Mouse (Mus musculus): Measurements from ENCODE around the gene Fbxl18. TPM values are rescaled to one million over a fixed set of nuclear protein-coding genes. Genes with fewer than 3 reads are reported as not detected.

Fbxl18 gene
- polyA plus RNA-seq, 1 experiment from 2014 or later: 25.6 TPM

DNA sequence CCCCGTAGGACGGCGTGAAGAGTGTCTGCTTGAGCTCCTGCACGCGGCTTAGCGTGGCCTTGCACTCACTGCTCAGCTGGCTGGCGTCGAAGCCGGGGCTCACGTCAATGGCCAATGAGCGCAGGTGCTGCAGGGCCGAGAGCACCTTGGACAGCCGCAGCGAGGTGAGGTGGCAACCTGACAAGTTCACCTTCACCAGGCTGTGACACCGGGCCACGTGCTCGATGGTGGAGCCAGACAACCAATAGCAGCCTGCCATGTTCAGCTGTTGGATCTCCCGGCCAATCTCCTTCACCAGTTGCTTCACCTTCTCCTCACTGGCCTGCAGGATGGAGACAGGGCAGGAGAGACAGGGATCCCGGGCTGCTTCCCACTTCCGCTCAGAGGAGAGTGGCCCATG is 8.5 kb downstream of the Fbxl18 start:
- H3K36me3 ChIP-seq (replicated peaks): peaks cover 66% of the 10 kb centered on the region
- H3K4me1 ChIP-seq: peaks cover 5% of the 10 kb centered on the region
- no peak overlapping the region for H3K4me3 ChIP-seq
- H3K27ac ChIP-seq (replicated peaks): no peak overlapping the region
- no peak for DNase-seq (ENCODE audit: low spot score)
- WGBS: 93% methylated on average over 20 of the region's 20 CpGs
- H3K9me3 ChIP-seq: no peaks in the 10 kb centered on the region
- H3K27me3 ChIP-seq (replicated peaks; ENCODE audit: low read depth, poor library complexity, severe bottlenecking): no peaks in the 10 kb centered on the region

DNA sequence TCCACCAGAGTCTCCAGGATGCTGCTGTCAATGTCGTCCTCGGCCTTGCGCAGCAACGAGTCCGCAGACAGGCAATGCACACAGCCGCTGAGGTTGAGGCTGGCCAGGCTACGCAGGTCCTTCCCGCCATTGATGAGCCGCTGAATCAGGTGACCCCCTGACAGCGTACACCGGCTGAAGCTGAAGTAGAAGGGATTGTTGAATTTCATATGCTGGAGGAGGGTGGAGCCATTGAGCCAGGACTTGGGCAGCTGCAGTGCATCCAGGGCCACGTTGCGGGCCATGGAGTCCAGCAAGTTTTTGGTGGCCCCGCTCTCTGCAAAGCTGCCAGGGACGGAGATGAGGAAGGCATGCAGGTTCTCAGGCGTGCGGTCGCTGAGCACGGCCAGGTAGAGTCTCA is 9.0 kb downstream of the Fbxl18 start:
- Histone ChIP-seq H3K4me1 (peaks cover 10% of the 10 kb centered on the region), H3K9me3 (no peaks in the 10 kb centered on the region), H3K4me3 (no peak overlapping the region), H3K36me3 (replicated peaks) (peaks cover 72% of the 10 kb centered on the region), H3K27ac (replicated peaks) (no peak overlapping the region), H3K27me3 (replicated peaks; ENCODE audit: low read depth, poor library complexity, severe bottlenecking) (no peaks in the 10 kb centered on the region)
- WGBS: 94% methylated on average over 19 of the region's 19 CpGs
- DNase-seq (ENCODE audit: low spot score): no peak

DNA sequence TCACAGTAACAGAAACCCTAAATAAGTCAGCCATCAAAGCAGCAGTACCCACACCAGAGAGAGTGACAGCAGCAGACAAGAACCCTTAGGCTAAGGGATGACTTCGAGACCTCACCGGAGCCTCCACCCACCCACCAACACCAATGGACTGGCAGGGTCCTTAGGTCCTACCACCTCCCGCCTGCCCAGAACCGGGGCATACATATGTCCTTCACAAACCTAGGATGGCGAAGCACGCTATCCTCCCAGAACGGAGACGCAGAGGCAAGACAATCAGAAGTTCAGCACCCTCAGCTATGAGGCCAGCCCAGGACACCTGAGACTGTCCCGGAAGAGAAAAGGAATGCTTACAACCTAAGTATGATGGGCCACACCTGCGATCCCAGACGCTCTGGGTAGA is 12.8 kb downstream of the Fbxl18 start:
- no peaks in the 10 kb centered on the region for H3K9me3 ChIP-seq
- H3K36me3 ChIP-seq (replicated peaks): peaks cover 90% of the 10 kb centered on the region
- 94% methylated on average over 11 of the region's 11 CpGs for WGBS
- H3K4me3 ChIP-seq: no peak overlapping the region
- H3K4me1 ChIP-seq: peaks cover 25% of the 10 kb centered on the region
- no peak overlapping the region for H3K27ac ChIP-seq (replicated peaks)
- no peaks in the 10 kb centered on the region for H3K27me3 ChIP-seq (replicated peaks; ENCODE audit: low read depth, poor library complexity, severe bottlenecking)
- DNase-seq (ENCODE audit: low spot score): no peak

DNA sequence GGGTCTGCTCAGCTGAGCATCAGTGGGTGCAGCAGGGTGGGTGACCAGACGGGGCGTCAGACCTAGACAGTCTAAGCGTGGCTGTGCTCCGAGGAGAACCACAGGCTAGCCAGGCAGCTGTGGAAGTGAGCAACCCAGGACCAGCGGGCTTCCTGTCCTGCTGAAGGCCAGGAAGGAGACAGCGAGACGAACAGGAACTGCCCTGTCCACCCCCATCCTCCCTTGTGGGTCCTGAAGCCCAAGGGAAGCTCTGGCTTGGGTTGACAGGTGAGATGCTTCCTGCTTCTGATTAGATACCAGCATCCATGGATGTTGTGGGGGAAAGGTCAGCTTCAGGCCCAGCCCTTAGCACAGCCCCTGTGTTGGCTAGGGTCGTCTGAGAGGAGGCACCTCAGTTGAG is 13.3 kb downstream of the Fbxl18 start:
- H3K36me3 ChIP-seq (replicated peaks): peaks cover 92% of the 10 kb centered on the region
- H3K9me3 ChIP-seq: no peaks in the 10 kb centered on the region
- H3K27me3 ChIP-seq (replicated peaks; ENCODE audit: low read depth, poor library complexity, severe bottlenecking): no peaks in the 10 kb centered on the region
- H3K4me1 ChIP-seq: peaks cover 27% of the 10 kb centered on the region
- H3K27ac ChIP-seq (replicated peaks): peak overlapping the region; percentile 62
- 83% methylated on average over 8 of the region's 8 CpGs for WGBS
- H3K4me3 ChIP-seq: no peak overlapping the region
- no peak for DNase-seq (ENCODE audit: low spot score)

DNA sequence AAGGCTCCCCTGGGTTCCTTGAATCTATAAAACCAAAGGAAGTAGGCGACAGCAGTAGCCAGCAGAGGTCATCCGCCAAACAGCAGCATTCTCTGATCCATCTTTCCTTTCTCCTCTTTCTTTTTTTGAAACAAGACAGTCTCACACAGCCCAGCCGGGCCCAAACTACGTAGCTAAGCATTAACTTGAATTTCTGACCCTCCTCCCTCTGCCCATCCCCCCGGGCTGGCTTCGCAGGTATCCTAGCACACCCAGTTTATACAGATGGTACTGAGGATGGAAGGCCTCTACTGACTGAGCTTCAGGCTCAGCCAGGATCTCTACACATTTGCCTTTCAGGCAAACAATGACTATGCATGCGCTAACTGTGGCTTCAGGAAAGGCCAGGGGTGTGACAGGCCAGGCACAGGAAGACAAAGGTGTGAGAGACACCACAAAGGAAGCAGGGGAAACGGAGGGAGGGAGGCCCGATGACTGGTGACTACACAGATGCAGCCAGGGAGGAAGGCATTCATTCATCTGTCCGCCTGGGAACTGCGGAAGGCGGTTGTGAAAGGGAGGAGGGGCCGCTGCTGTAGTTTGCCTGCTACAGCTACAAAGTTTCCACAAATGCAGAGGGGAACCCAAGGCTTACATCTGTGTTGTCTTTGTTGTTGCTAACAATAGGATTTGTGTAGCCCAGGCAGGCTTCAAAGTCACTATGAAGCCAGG is 14.3 kb downstream of the Fbxl18 start:
- Histone ChIP-seq H3K36me3 (replicated peaks) (peaks cover 92% of the 10 kb centered on the region), H3K9me3 (no peaks in the 10 kb centered on the region), H3K27me3 (replicated peaks; ENCODE audit: low read depth, poor library complexity, severe bottlenecking) (no peaks in the 10 kb centered on the region), H3K4me1 (peaks cover 27% of the 10 kb centered on the region), H3K4me3 (no peak overlapping the region), H3K27ac (replicated peaks) (peak overlapping the region; percentile 62)
- 51% methylated on average over 13 of the region's 13 CpGs for WGBS
- no peak for DNase-seq (ENCODE audit: low spot score)

DNA sequence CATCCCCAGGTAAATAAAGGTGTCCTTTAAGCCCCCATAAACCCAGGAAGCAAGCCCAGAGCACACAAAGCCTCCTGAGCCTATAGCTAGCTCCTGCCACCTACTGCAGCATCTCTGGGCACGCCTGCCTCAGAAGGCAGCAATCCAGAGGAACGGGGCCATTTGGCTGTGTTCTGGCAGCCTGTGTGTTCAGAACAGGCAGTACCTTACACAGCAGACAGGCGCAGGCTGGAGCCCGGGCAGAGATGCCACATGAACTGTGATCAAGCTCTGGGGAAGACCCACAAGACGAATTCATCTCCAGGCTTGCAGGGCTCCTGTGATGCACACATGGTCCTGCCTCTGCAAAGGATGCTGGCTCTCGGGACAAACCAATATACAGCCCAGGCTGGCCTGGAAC is 15.0 kb downstream of the Fbxl18 start:
- 87% methylated on average over 6 of the region's 6 CpGs for WGBS
- H3K9me3 ChIP-seq: no peaks in the 10 kb centered on the region
- peaks cover 92% of the 10 kb centered on the region for H3K36me3 ChIP-seq (replicated peaks)
- H3K4me3 ChIP-seq: no peak overlapping the region
- no peaks in the 10 kb centered on the region for H3K27me3 ChIP-seq (replicated peaks; ENCODE audit: low read depth, poor library complexity, severe bottlenecking)
- H3K4me1 ChIP-seq: peaks cover 27% of the 10 kb centered on the region
- no peak for DNase-seq (ENCODE audit: low spot score)
- H3K27ac ChIP-seq (replicated peaks): peak overlapping the region; percentile 30; the same call in 1 of the 2 replicates

DNA sequence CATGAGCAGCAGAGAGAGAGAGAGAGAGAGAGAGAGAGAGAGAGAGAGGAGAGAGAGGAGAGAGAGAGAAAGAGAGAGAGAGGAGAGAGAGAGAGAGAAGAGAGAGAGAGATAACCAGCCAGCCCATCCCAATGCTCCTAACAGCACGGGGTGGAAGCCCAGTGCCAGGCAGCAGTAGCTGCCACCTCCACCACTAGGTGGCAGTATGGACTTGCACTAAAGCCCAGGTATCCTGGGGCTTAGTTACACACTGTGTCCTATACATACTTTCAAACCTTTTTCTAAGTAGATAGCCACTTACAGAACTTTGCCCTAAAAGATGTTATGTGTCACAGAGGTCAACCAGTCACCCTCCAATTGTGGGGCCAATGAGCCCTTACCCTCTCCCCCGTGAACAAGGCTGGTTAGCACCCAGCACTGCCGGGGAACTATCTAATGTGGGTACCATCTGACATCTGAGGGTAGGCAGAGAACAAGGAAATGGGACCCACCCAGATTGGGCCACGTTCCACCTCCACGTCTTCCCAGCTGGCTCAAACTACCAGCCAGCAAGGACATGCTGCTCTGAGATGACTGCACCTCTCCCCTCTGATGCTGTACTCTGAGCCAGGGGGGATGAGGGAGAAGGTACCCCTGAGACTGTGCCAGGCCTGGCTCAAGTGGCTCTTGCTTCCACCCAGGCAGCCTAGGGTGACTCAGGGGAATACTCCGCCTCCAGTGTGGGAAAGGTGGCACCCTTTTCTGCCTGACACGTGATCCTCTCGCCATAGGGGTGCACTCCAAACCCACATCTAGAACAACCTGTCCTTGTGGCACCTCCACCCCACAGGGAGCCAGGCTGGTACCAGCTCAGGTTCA is 15.7 kb downstream of the Fbxl18 start:
- 67% methylated on average over 8 of the region's 8 CpGs for WGBS

DNA sequence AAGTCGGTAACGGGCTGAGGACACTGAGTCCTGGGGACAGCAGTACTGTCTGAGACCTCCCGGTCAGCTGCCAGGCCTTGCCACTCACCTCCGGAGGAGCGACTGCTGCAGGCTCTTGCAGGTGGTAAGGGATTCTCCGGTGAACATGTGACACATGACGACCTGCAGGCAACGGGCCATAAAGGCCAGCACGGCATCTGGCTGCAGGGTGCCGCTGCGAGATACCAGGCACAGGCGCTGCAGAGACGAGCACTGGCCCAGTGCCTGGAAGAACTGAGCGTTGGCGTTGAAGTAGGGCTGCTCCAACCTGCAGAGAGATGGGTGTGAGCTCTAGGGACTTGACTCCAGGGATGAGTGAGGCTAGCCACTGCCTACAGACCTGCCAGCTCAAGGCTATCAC is 16.7 kb downstream of the Fbxl18 start:
- no peaks in the 10 kb centered on the region for H3K27me3 ChIP-seq (replicated peaks; ENCODE audit: low read depth, poor library complexity, severe bottlenecking)
- no peak for DNase-seq (ENCODE audit: low spot score)
- 0 out of 2 replicates have a peak, but pooled peaks cover 3% of the 10 kb centered on the region for H3K9me3 ChIP-seq
- peaks cover 27% of the 10 kb centered on the region for H3K4me1 ChIP-seq
- H3K27ac ChIP-seq (replicated peaks): no peak overlapping the region
- peaks cover 92% of the 10 kb centered on the region for H3K36me3 ChIP-seq (replicated peaks)
- 92% methylated on average over 15 of the region's 15 CpGs for WGBS
- H3K4me3 ChIP-seq: no peak overlapping the region

More for the DNA sequence above, 15.7 kb downstream of the Fbxl18 start:
- Histone ChIP-seq H3K4me1 (peaks cover 27% of the 10 kb centered on the region), H3K36me3 (replicated peaks) (peaks cover 92% of the 10 kb centered on the region), H3K27me3 (replicated peaks; ENCODE audit: low read depth, poor library complexity, severe bottlenecking) (no peaks in the 10 kb centered on the region), H3K27ac (replicated peaks) (peak overlapping the region; percentile 30; the same call in 1 of the 2 replicates), H3K9me3 (no peaks in the 10 kb centered on the region), H3K4me3 (no peak overlapping the region)
- peak; percentile 79 for DNase-seq (ENCODE audit: low spot score)

DNA sequence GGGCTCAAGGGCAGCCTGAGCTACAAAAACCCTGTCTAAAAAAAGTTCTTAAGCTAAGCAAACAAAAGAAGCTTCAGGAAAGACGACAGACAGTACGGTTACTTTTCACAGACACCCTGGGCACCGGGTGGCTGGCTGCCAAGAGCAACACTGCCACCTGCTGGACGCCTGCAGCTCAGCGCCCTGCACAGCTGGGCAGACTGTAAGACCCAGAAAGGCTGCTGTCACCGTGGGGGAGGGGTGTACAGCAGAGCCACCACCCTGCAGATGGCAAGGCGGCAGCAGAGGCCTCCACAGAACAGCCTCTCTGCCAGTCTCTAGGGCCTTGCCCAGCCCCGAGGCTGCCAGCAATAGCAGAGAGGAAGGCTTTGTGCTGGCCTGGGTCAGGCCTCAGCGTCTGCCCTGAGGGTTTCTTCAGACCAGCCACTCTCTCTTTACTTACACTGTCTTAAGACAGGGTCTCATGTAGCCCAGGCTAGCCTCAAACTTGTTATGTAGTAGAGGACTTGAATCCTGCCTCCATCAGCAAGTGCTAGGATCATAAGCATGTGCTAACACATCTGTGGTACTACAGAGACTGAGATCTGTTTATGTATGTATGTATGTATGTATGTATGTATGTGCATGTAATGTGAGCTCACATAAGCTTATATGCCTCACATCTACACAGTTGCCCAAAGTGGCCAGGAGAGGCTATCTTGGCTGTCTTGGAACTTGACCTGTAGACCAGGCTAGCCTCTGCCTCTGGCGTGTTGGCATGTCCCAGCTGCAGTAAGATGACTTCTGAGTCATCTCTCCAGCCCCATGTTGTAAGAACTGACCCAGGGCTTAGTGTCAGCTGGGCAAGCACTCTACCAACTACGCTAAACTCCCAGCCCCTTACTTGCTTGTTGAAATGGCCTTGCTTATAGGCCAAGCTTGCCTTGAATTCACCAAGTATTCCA is 17.6 kb downstream of the Fbxl18 start:
- Histone ChIP-seq H3K27ac (replicated peaks) (peak overlapping the region; percentile 52; the same call in 1 of the 2 replicates), H3K4me1 (peaks cover 27% of the 10 kb centered on the region), H3K4me3 (no peak overlapping the region), H3K27me3 (replicated peaks; ENCODE audit: low read depth, poor library complexity, severe bottlenecking) (no peaks in the 10 kb centered on the region), H3K36me3 (replicated peaks) (peaks cover 91% of the 10 kb centered on the region), H3K9me3 (0 out of 2 replicates have a peak, but pooled peaks cover 5% of the 10 kb centered on the region)
- DNase-seq (ENCODE audit: low spot score): peak; percentile 89
- WGBS: 35% methylated on average over 11 of the region's 11 CpGs

DNA sequence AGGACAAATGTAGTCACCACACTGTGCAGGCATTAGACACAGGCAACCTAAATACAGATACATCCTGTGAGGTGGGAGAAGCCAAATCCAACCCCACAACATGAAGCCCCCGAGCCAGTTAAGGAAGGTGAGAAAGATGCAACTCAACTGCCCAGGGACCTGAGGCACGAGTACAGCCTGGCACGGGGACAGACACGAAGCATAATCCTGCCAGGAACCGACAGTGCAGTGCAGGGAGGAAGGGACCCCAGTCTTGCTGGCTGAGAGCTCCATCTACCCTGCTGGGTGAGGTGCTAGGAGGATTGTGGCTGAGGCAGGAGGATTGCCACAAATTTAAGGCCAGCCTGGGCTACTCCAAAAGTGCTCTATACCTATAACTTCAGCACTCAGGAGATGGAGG is 18.3 kb downstream of the Fbxl18 start:
- 90% methylated on average over 5 of the region's 5 CpGs for WGBS
- no peak overlapping the region for H3K4me3 ChIP-seq
- H3K4me1 ChIP-seq: peaks cover 28% of the 10 kb centered on the region
- H3K36me3 ChIP-seq (replicated peaks): peaks cover 91% of the 10 kb centered on the region
- no peak for DNase-seq (ENCODE audit: low spot score)
- H3K9me3 ChIP-seq: 0 out of 2 replicates have a peak, but pooled peaks cover 5% of the 10 kb centered on the region
- no peaks in the 10 kb centered on the region for H3K27me3 ChIP-seq (replicated peaks; ENCODE audit: low read depth, poor library complexity, severe bottlenecking)
- H3K27ac ChIP-seq (replicated peaks): peak overlapping the region; percentile 52; the same call in 1 of the 2 replicates

DNA sequence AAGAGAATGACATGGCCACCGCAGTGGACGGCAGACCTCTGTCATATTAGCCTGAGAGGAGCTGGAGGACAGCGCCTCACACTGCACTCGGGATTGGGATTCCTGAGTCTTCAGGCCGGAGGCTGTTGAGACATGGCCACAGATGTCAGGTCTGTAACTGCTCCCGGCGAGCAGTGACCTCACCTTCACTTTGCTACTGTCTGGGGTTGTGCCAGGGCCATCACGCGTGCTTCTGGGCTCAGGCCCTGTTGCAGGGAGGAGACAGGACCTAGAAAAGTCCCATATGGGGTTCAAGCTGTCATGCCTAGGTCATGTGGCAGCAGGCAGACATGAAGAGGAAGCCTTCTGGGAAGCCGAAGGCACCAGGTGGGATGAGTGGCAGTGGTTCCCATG is 19.7 kb downstream of the Fbxl18 start:
- 94% methylated on average over 10 of the region's 10 CpGs for WGBS
- peaks cover 92% of the 10 kb centered on the region for H3K36me3 ChIP-seq (replicated peaks)

More for the DNA sequence above, 19.7 kb downstream of the Fbxl18 start:
- Histone ChIP-seq H3K4me3 (no peak overlapping the region), H3K4me1 (peaks cover 16% of the 10 kb centered on the region), H3K27ac (replicated peaks) (no peak overlapping the region), H3K9me3 (0 out of 2 replicates have a peak, but pooled peaks cover 5% of the 10 kb centered on the region), H3K27me3 (replicated peaks; ENCODE audit: low read depth, poor library complexity, severe bottlenecking) (no peaks in the 10 kb centered on the region)
- DNase-seq (ENCODE audit: low spot score): no peak

Measured in embryonic facial prominence, embryonic 10.5 days (tissue).